Mouse (Mus musculus) testis, adult 2 months (tissue): ENCODE measurements around the gene Gm49336. TPM values are rescaled to one million over a fixed set of nuclear protein-coding genes. Genes with fewer than 3 reads are reported as not detected.

ENCODE experiments used
- H3K27ac ChIP-seq: fragments of 200-500 bp; 2 replicates; pipeline ENCODE4 v1.5.1; 2012; ENCODE audit warnings: low read depth, low read length; ENCODE audit not compliant: control insufficient read depth, insufficient read depth
- H3K27me3 ChIP-seq: fragments of 200-500 bp; 2 replicates; pipeline ENCODE4 v1.6.1; 2012; ENCODE audit warnings: mild to moderate bottlenecking, low read length, moderate library complexity; ENCODE audit not compliant: control insufficient read depth, insufficient read depth
- H3K36me3 ChIP-seq: fragments of 200-500 bp; 2 replicates; pipeline ENCODE4 v1.6.1; 2012; ENCODE audit warnings: mild to moderate bottlenecking, low read length; ENCODE audit not compliant: control insufficient read depth, insufficient read depth
- H3K4me1 ChIP-seq: fragments of 200-500 bp; 2 replicates; pipeline ENCODE4 v1.6.1; 2012; ENCODE audit warnings: low read length; ENCODE audit not compliant: control insufficient read depth, insufficient read depth
- H3K4me3 ChIP-seq: fragments of 200-500 bp; 2 replicates; pipeline ENCODE4 v1.5.1; 2012; ENCODE audit warnings: low read depth, mild to moderate bottlenecking, low read length, moderate library complexity, mixed read lengths; ENCODE audit not compliant: control insufficient read depth
- CTCF ChIP-seq: fragments of 200-500 bp; IDR thresholded peaks from 2 replicates; pipeline ENCODE4 v1.5.1; 2012; ENCODE audit warnings: low read depth, mild to moderate bottlenecking, inconsistent platforms, low read length, moderate library complexity; ENCODE audit not compliant: control insufficient read depth, insufficient read depth, insufficient replicate concordance
- POLR2A ChIP-seq: fragments of 200-500 bp; IDR thresholded peaks from 2 replicates; pipeline ENCODE4 v1.6.1; 2012; ENCODE audit warnings: low read depth, mild to moderate bottlenecking, inconsistent platforms, low read length, moderate library complexity; ENCODE audit not compliant: control insufficient read depth
- polyA plus RNA-seq: library from polyadenylated mRNA; depleted of rRNA; stranded (reverse); fragments of >200 nt; gene quantifications from 2 replicates; pipeline ENCODE4 v1.2.3, GENCODE M21; 2012

The Gm49336 gene
- polyA plus RNA-seq, 1 experiment, result 66.3 TPM

GRCm38 (mm10) chr14:60273346-60273745, 22.0 kb upstream of the Gm49336 start:
- no peak overlapping the region for H3K4me3 ChIP-seq
- no peak overlapping the region for H3K27ac ChIP-seq
- no peaks in the 10 kb centered on the region; the same call in 1 of the 2 replicates for H3K36me3 ChIP-seq
- TF ChIP-seq POLR2A (no peak), CTCF (no peak)
- H3K27me3 ChIP-seq, result no peaks in the 10 kb centered on the region
- no peaks in the 10 kb centered on the region for H3K4me1 ChIP-seq

GRCm38 (mm10) chr14:60269333-60269732, 18.0 kb upstream of the Gm49336 start:
- Histone ChIP-seq H3K36me3 (no peaks in the 10 kb centered on the region; the same call in 1 of the 2 replicates), H3K4me1 (peaks cover 2% of the 10 kb centered on the region; the same call in 1 of the 2 replicates), H3K27me3 (no peaks in the 10 kb centered on the region), H3K4me3 (no peak overlapping the region), H3K27ac (no peak overlapping the region)
- no peak for TF ChIP-seq POLR2A
- TF ChIP-seq CTCF, result no peak

GRCm38 (mm10) chr14:60264990-60265876, 13.9 kb upstream of the Gm49336 start, which contains the start of gene Mtmr6:
Gene Mtmr6, plus strand, starts transcription at chr14:60265228.
- peaks cover 2% of the 10 kb centered on the region; the same call in 1 of the 2 replicates for H3K4me1 ChIP-seq
- H3K27ac ChIP-seq, result peak within 1 kb of the TSS; percentile 95
- H3K4me3 ChIP-seq, result peak within 1 kb of the TSS; percentile 100
- TF ChIP-seq POLR2A (peak; percentile 72), CTCF (peak; percentile 99)
- no peaks in the 10 kb centered on the region; the same call in 1 of the 2 replicates for H3K36me3 ChIP-seq
- no peaks in the 10 kb centered on the region for H3K27me3 ChIP-seq

GRCm38 (mm10) chr14:60262316-60262715, 11.0 kb upstream of the Gm49336 start:
- Histone ChIP-seq H3K27me3 (no peaks in the 10 kb centered on the region), H3K27ac (no peak overlapping the region), H3K36me3 (no peaks in the 10 kb centered on the region), H3K4me1 (peaks cover 2% of the 10 kb centered on the region; the same call in 1 of the 2 replicates), H3K4me3 (no peak overlapping the region)
- TF ChIP-seq CTCF, result no peak
- no peak for TF ChIP-seq POLR2A

GRCm38 (mm10) chr14:60257851-60258250, 6.5 kb upstream of the Gm49336 start:
- H3K4me1 ChIP-seq, result no peaks in the 10 kb centered on the region; the same call in 1 of the 2 replicates
- TF ChIP-seq POLR2A (no peak), CTCF (no peak)

GRCm38 (mm10) chr14:60257101-60257500, 5.8 kb upstream of the Gm49336 start:
- Histone ChIP-seq H3K4me1 (peaks cover 5% of the 10 kb centered on the region), H3K36me3 (no peaks in the 10 kb centered on the region), H3K27me3 (no peaks in the 10 kb centered on the region), H3K4me3 (no peak overlapping the region), H3K27ac (no peak overlapping the region)
- TF ChIP-seq CTCF (no peak), POLR2A (no peak)

More at GRCm38 (mm10) chr14:60257851-60258250, 6.5 kb upstream of the Gm49336 start:
- Histone ChIP-seq H3K4me3 (no peak overlapping the region), H3K36me3 (no peaks in the 10 kb centered on the region), H3K27me3 (no peaks in the 10 kb centered on the region), H3K27ac (no peak overlapping the region)

GRCm38 (mm10) chr14:60256356-60256755, 5.0 kb upstream of the Gm49336 start:
- TF ChIP-seq POLR2A, result no peak
- TF ChIP-seq CTCF, result no peak
- no peak overlapping the region for H3K4me3 ChIP-seq
- peaks cover 5% of the 10 kb centered on the region for H3K4me1 ChIP-seq
- H3K27ac ChIP-seq, result no peak overlapping the region
- H3K36me3 ChIP-seq, result no peaks in the 10 kb centered on the region
- H3K27me3 ChIP-seq, result no peaks in the 10 kb centered on the region
